Mouse (Mus musculus): ENCODE data around the gene Cdh23. TPM values are rescaled to one million over a fixed set of nuclear protein-coding genes. Genes with fewer than 3 reads are reported as not detected.

Gene Cdh23
- polyA plus RNA-seq, 1 experiment from 2014 or later, result 2.7 TPM

DNA sequence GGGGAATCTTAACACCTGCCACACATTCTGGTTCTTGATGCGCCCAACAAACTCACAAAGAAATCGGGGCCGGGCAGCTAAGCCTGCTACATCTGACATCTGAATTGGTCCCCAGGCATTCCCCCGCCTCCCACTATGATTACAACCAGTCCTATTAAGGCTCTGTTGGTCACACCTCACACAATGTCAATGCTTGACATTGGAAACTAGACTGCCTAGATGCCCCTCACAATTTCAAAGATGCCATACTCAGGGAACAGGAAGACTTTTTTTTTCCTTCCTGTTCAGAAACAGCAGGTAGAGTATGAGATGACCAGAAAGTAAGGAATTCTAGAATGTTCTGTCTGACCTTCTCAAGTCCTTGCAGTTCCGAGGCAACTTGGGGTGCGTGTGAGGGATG lies 89.6 kb downstream of the Cdh23 start:
- Histone ChIP-seq H3K9me3 (ENCODE audit: control insufficient read depth, low read length) (no peaks in the 10 kb centered on the region; the same call in 1 of the 2 replicates), H3K9ac (replicated peaks; ENCODE audit: low read depth, low read length) (no peak overlapping the region), H3K27ac (ENCODE audit: low read length) (no peak overlapping the region), H3K36me3 (ENCODE audit: control insufficient read depth, insufficient read depth) (no peaks in the 10 kb centered on the region), H3K4me2 (ENCODE audit: low read length) (no peak overlapping the region), H3K4me1 (replicated peaks; ENCODE audit: control insufficient read depth, insufficient read depth, low read length) (no peaks in the 10 kb centered on the region), H3K27me3 (replicated peaks; ENCODE audit: control insufficient read depth, insufficient read depth, low read length) (no peaks in the 10 kb centered on the region), H3K4me3 (replicated peaks; ENCODE audit: low read length) (no peak overlapping the region)
- WGBS, result 89% methylated on average over 6 of the region's 6 CpGs
- no peak for ATAC-seq

- Histone ChIP-seq H3K4me3 (replicated peaks; ENCODE audit: low read length) (no peak overlapping the region), H3K27me3 (replicated peaks; ENCODE audit: control insufficient read depth, insufficient read depth, low read length) (peaks cover 3% of the 10 kb centered on the region; the same call in 1 of the 2 replicates), H3K9me3 (ENCODE audit: control insufficient read depth, low read length) (no peaks in the 10 kb centered on the region), H3K4me1 (replicated peaks; ENCODE audit: control insufficient read depth, insufficient read depth, low read length) (no peaks in the 10 kb centered on the region), H3K36me3 (ENCODE audit: control insufficient read depth, insufficient read depth) (no peaks in the 10 kb centered on the region), H3K9ac (replicated peaks; ENCODE audit: low read depth, low read length) (no peak overlapping the region), H3K4me2 (ENCODE audit: low read length) (no peak overlapping the region), H3K27ac (ENCODE audit: low read length) (no peak overlapping the region)
- no peak for ATAC-seq
- WGBS, result 73% methylated on average over 11 of the region's 11 CpGs
These were observed 94.1 kb downstream of the Cdh23 start for GRCm38 (mm10) chr10:60602235-60602634.

- H3K9me3 ChIP-seq (ENCODE audit: control insufficient read depth, low read length), result no peaks in the 10 kb centered on the region
- ATAC-seq, result peak; percentile 53; the same call in 1 of the 2 replicates
- H3K4me1 ChIP-seq (replicated peaks; ENCODE audit: control insufficient read depth, insufficient read depth, low read length), result peaks cover 16% of the 10 kb centered on the region
- WGBS, result 52% methylated on average over 6 of the region's 6 CpGs
- H3K27me3 ChIP-seq (replicated peaks; ENCODE audit: control insufficient read depth, insufficient read depth, low read length), result peaks cover 8% of the 10 kb centered on the region; the same call in 1 of the 2 replicates
- no peak overlapping the region for H3K4me3 ChIP-seq (replicated peaks; ENCODE audit: low read length)
- no peak overlapping the region for H3K9ac ChIP-seq (replicated peaks; ENCODE audit: low read depth, low read length)
- H3K4me2 ChIP-seq (ENCODE audit: low read length), result no peak overlapping the region
- no peaks in the 10 kb centered on the region for H3K36me3 ChIP-seq (ENCODE audit: control insufficient read depth, insufficient read depth)
- no peak overlapping the region for H3K27ac ChIP-seq (ENCODE audit: low read length)
These were observed 101.1 kb downstream of the Cdh23 start for GRCm38 (mm10) chr10:60595166-60595565.

DNA sequence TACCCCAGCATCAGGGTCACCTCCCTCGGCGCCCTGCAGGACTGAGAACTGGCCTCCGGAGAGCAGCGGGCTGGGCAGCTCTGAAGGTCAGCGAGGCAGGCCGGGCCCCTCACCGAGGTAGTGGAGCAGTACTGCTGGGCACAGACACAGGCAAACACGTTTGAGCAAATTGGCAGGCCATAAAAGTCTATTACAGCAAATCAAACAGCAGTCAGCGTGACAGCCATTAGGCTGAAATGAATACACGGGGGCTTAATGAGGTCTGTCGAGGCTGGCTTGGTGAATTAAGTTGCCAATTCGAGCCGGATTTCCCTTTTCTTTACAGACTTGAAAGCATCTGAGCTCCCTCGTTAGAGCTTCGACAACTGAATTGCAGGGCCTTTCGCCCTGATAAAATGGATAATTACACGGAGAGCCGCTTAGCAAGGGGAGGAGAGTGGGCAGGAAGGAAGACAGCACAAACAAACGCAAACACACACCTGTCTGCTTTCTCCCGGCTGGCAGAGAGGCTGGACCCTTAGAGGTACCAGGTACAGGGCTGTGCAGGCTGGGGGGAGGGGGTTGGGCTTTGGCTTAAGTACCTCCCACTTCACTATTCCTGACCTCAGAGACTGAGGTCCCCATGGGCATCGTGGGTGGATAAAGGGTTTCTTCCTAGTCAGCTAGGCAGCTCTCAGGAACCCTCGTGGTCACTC lies 103.3 kb downstream of the Cdh23 start:
- peak overlapping the region; percentile 43; the same call in 1 of the 2 replicates for H3K27ac ChIP-seq (ENCODE audit: low read length)
- H3K4me1 ChIP-seq (replicated peaks; ENCODE audit: control insufficient read depth, insufficient read depth, low read length), result peaks cover 16% of the 10 kb centered on the region
- peak overlapping the region; percentile 14; the same call in 1 of the 2 replicates for H3K4me2 ChIP-seq (ENCODE audit: low read length)
- WGBS, result 3% methylated on average over 22 of the region's 22 CpGs
- H3K36me3 ChIP-seq (ENCODE audit: control insufficient read depth, insufficient read depth), result no peaks in the 10 kb centered on the region
- peaks cover 13% of the 10 kb centered on the region; the same call in 1 of the 2 replicates for H3K27me3 ChIP-seq (replicated peaks; ENCODE audit: control insufficient read depth, insufficient read depth, low read length)
- H3K4me3 ChIP-seq (replicated peaks; ENCODE audit: low read length), result no peak overlapping the region
- H3K9ac ChIP-seq (replicated peaks; ENCODE audit: low read depth, low read length), result 0 out of 2 replicates have a peak overlapping the region, but pooled peaks have one; percentile 24
- peak; percentile 88 for ATAC-seq
- H3K9me3 ChIP-seq (ENCODE audit: control insufficient read depth, low read length), result no peaks in the 10 kb centered on the region

DNA sequence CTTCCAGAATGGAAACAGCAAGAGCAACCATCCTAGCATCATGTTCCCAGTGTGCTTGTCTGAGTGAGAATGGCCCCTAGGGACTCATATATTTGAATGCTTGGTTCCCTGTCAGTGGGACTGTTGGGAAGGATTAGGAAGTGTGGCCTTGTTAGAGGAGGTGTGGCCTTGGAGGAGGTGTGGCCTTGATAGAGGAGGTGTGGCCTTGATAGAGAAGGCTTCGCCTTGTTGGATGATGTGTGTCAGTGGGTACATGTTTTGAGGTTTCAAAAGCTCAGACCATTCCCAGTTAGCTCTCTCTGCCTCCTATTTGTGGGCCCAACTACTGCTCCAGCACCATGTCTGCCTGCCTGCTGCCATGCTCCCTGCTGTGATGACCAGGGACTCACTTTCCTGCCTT lies 105.0 kb downstream of the Cdh23 start:
- Histone ChIP-seq H3K4me2 (ENCODE audit: low read length) (no peak overlapping the region), H3K9me3 (ENCODE audit: control insufficient read depth, low read length) (no peaks in the 10 kb centered on the region), H3K27me3 (replicated peaks; ENCODE audit: control insufficient read depth, insufficient read depth, low read length) (peaks cover 10% of the 10 kb centered on the region; the same call in 1 of the 2 replicates), H3K4me3 (replicated peaks; ENCODE audit: low read length) (no peak overlapping the region), H3K27ac (ENCODE audit: low read length) (no peak overlapping the region), H3K4me1 (replicated peaks; ENCODE audit: control insufficient read depth, insufficient read depth, low read length) (peaks cover 16% of the 10 kb centered on the region), H3K9ac (replicated peaks; ENCODE audit: low read depth, low read length) (no peak overlapping the region), H3K36me3 (ENCODE audit: control insufficient read depth, insufficient read depth) (no peaks in the 10 kb centered on the region)
- ATAC-seq, result no peak
- WGBS, result 94% methylated on average over 1 of the region's 1 CpGs

DNA sequence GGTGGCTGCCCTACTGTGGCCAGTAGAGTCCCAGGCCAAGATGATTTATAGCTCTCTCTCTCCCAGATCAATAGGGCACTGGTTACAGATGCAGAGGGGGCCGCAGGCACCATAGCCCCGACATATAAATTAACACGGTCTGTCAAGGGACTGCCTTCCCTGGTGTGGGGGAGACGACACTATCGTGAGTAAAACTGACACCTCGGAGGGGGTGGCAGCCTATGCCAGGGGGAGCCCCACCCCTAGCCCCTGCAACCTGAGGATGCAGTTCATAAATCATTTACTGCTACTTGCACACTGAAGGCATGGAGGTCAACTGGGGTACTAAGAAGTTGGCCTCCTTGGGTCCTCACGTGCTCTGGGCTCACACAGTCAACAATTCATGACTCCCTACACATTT lies 106.0 kb downstream of the Cdh23 start:
- H3K4me2 ChIP-seq (ENCODE audit: low read length), result no peak overlapping the region
- H3K9me3 ChIP-seq (ENCODE audit: control insufficient read depth, low read length), result no peaks in the 10 kb centered on the region
- no peak overlapping the region for H3K9ac ChIP-seq (replicated peaks; ENCODE audit: low read depth, low read length)
- no peak overlapping the region for H3K4me3 ChIP-seq (replicated peaks; ENCODE audit: low read length)
- peaks cover 24% of the 10 kb centered on the region for H3K4me1 ChIP-seq (replicated peaks; ENCODE audit: control insufficient read depth, insufficient read depth, low read length)
- ATAC-seq, result no peak
- H3K27me3 ChIP-seq (replicated peaks; ENCODE audit: control insufficient read depth, insufficient read depth, low read length), result peaks cover 10% of the 10 kb centered on the region; the same call in 1 of the 2 replicates
- no peaks in the 10 kb centered on the region for H3K36me3 ChIP-seq (ENCODE audit: control insufficient read depth, insufficient read depth)
- H3K27ac ChIP-seq (ENCODE audit: low read length), result no peak overlapping the region
- 90% methylated on average over 7 of the region's 7 CpGs for WGBS

DNA sequence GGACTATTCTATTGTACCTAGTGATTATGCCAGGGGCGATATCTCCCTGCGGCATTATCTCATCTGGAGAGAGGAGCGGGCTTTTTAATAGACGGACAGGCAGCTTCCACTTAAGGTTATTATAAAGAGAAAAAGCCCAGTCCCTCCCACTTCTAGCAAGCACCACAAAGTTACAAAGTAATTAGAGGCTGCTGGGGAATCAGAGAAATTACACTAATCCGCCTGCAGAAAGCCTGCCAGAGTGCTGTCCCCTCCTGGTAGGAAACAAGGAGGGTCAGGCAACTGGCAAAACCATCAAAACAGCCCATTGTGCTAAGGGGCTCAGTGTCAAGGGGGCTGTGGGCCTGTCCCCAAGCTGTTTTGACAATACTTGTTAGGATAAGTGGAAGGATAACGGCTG lies 110.6 kb downstream of the Cdh23 start:
- Histone ChIP-seq H3K27ac (ENCODE audit: low read length) (no peak overlapping the region), H3K4me1 (replicated peaks; ENCODE audit: control insufficient read depth, insufficient read depth, low read length) (peaks cover 12% of the 10 kb centered on the region), H3K9me3 (ENCODE audit: control insufficient read depth, low read length) (no peaks in the 10 kb centered on the region), H3K36me3 (ENCODE audit: control insufficient read depth, insufficient read depth) (no peaks in the 10 kb centered on the region), H3K4me2 (ENCODE audit: low read length) (no peak overlapping the region), H3K27me3 (replicated peaks; ENCODE audit: control insufficient read depth, insufficient read depth, low read length) (peaks cover 27% of the 10 kb centered on the region), H3K4me3 (replicated peaks; ENCODE audit: low read length) (no peak overlapping the region), H3K9ac (replicated peaks; ENCODE audit: low read depth, low read length) (no peak overlapping the region)
- WGBS, result 2% methylated on average over 6 of the region's 6 CpGs
- peak; percentile 49; the same call in 1 of the 2 replicates for ATAC-seq

DNA sequence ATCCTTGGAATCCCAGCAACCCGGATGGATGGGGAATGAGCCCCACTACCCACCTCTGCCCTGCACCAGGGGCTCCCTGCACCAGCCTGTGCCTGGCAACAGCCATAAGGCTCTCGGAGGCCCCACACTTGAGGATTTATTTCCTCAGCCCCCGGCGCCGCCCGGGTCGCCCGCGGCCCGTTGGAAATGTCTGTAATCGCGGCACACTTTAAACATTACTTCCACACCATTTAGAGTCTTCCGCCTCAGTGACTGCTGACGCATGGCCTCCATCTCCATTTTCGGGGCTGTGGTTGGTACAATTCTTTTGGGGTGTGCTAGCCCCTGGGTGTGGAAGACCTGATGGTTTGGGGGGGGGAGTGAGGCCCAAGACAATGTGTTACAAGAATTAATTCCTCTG lies 113.3 kb downstream of the Cdh23 start:
- H3K4me1 ChIP-seq (replicated peaks; ENCODE audit: control insufficient read depth, insufficient read depth, low read length), result peaks cover 15% of the 10 kb centered on the region
- no peak overlapping the region; the same call in 1 of the 2 replicates for H3K9ac ChIP-seq (replicated peaks; ENCODE audit: low read depth, low read length)
- no peak overlapping the region for H3K4me3 ChIP-seq (replicated peaks; ENCODE audit: low read length)
- H3K4me2 ChIP-seq (ENCODE audit: low read length), result peak overlapping the region; percentile 18; the same call in 1 of the 2 replicates
- H3K9me3 ChIP-seq (ENCODE audit: control insufficient read depth, low read length), result peaks cover 5% of the 10 kb centered on the region; the same call in 1 of the 2 replicates
- H3K27ac ChIP-seq (ENCODE audit: low read length), result no peak overlapping the region
- H3K36me3 ChIP-seq (ENCODE audit: control insufficient read depth, insufficient read depth), result no peaks in the 10 kb centered on the region
- peak; percentile 19; the same call in 1 of the 2 replicates for ATAC-seq
- WGBS, result 12% methylated on average over 15 of the region's 15 CpGs
- H3K27me3 ChIP-seq (replicated peaks; ENCODE audit: control insufficient read depth, insufficient read depth, low read length), result peaks cover 17% of the 10 kb centered on the region

DNA sequence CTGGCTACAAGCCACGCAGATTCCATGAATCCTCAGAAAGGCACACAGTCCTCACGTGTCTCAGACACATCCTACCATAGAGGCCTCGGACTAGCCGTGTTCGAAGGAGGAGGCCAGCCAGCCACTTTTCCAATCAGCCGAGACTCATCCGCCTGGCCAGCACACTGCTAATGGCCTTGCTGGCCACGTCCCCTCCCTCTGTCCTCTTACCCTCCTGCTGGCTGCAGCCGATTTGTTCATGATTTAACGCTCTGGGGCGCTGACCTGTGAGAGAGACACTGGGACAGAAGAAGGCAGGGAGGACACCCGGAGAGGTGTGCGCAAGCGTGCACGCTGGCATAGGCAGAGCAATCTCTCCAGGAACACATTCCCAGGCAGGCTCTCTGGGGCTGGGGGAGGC lies 115.6 kb downstream of the Cdh23 start:
- ATAC-seq, result no peak
- no peak overlapping the region for H3K4me2 ChIP-seq (ENCODE audit: low read length)
- peaks cover 17% of the 10 kb centered on the region for H3K27me3 ChIP-seq (replicated peaks; ENCODE audit: control insufficient read depth, insufficient read depth, low read length)
- 75% methylated on average over 15 of the region's 15 CpGs for WGBS
- peaks cover 16% of the 10 kb centered on the region for H3K4me1 ChIP-seq (replicated peaks; ENCODE audit: control insufficient read depth, insufficient read depth, low read length)
- no peak overlapping the region for H3K4me3 ChIP-seq (replicated peaks; ENCODE audit: low read length)
- H3K9me3 ChIP-seq (ENCODE audit: control insufficient read depth, low read length), result peaks cover 5% of the 10 kb centered on the region; the same call in 1 of the 2 replicates
- H3K36me3 ChIP-seq (ENCODE audit: control insufficient read depth, insufficient read depth), result no peaks in the 10 kb centered on the region
- no peak overlapping the region for H3K9ac ChIP-seq (replicated peaks; ENCODE audit: low read depth, low read length)
- H3K27ac ChIP-seq (ENCODE audit: low read length), result no peak overlapping the region
